Mouse (Mus musculus): Measurements from ENCODE around the gene Aadat. TPM values are rescaled to one million over a fixed set of nuclear protein-coding genes. Genes with fewer than 3 reads are reported as not detected.
"Not testable (repeated sequence)": the region's sequence is repeated elsewhere in the genome, so short reads cannot be mapped to it uniquely, and the experiment has no call there.

Gene Aadat
- polyA plus RNA-seq, 1 experiment from 2014 or later: 0.37 TPM

- CTCF ChIA-PET: no interaction called here
- no peak for DNase-seq (ENCODE audit: low read depth, low spot score)
- no peak for TF ChIP-seq CTCF (IDR thresholded peaks at IDR 0.05)
- POLR2A ChIA-PET: no interaction called here
- in situ Hi-C loops (cut with MboI; ENCODE audit: low pct_unique_long_range_greater_than_20kb): no loop called here
- peaks cover 55% of the 10 kb centered on the region for H3K27me3 ChIP-seq
- no peak for ATAC-seq
These were observed 61.1 kb downstream of the Aadat start for GRCm38 (mm10) chr8:60566783-60567182.

DNA sequence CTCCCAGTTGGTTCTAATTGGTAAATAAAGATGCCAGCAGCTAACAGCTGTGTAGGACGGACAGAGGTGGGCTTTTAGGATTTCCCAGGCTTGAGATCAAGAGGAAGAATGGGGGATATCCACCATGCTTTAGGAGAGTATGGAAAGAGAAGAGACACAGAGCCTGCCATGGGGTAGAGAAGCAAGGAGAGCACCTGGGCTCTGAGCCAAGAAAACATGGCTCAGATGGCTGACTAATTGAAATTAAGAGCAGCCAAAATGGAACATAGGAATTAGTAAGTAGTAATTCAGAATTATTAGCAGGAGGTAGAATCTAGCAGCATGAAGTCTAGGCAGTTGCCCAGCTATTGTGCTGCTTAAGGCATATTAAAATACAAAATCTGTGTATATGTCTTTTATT, 71.5 kb downstream of the Aadat start:
- DNase-seq (ENCODE audit: low read depth, low spot score) (no peak), ATAC-seq (no peak)
- in situ Hi-C loops (cut with MboI; ENCODE audit: low pct_unique_long_range_greater_than_20kb): no loop called here
- POLR2A ChIA-PET: no interaction called here
- H3K27me3 ChIP-seq: peaks cover 14% of the 10 kb centered on the region
- CTCF ChIA-PET: no interaction called here
- no peak for TF ChIP-seq CTCF (IDR thresholded peaks at IDR 0.05)

GRCm38 (mm10) chr8:60583369-60583768, 77.6 kb downstream of the Aadat start:
- POLR2A ChIA-PET: no interaction called here
- ATAC-seq: no peak
- TF ChIP-seq CTCF (IDR thresholded peaks at IDR 0.05): no peak

GRCm38 (mm10) chr8:60591352-60592105, 85.8 kb downstream of the Aadat start:
- CTCF ChIA-PET; POLR2A ChIA-PET; in situ Hi-C loops (cut with MboI; ENCODE audit: low pct_unique_long_range_greater_than_20kb); ATAC-seq; H3K27me3 ChIP-seq; DNase-seq (ENCODE audit: low read depth, low spot score): not testable (repeated sequence)

More at GRCm38 (mm10) chr8:60583369-60583768, 77.6 kb downstream of the Aadat start:
- peaks cover 11% of the 10 kb centered on the region for H3K27me3 ChIP-seq
- CTCF ChIA-PET: interaction anchor here (1.6 kb wide), 1 partner anchor 11 kb away, joined by 3 read pairs; no protein-coding TSS in a partner anchor
- DNase-seq (ENCODE audit: low read depth, low spot score): no peak
- in situ Hi-C loops (cut with MboI; ENCODE audit: low pct_unique_long_range_greater_than_20kb): no loop called here

DNA sequence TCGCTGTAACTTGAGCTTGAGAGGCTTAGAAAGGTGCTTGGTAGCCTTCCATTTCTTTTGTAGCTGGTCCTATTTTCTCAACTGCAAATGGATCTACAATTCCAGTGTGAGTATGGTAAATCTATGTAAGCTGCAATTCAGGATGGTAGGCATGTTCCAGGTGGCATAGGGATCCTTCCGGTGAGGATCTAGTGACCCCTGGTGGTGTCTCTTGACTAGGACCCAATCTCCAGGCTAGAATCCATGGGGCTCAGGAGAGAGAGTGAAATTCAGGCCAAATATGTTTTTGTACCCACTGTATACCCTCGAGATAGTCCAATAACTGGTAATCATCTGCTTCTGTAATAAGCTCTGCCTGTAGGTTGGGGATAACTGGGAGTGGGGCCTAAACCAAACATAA, 89.0 kb downstream of the Aadat start:
- ChIA-PET CTCF (interaction anchor here (1.0 kb wide), 1 partner anchor 12 kb away, joined by 3 read pairs; no protein-coding TSS in a partner anchor), POLR2A (interaction anchor here (0.5 kb wide), 1 partner anchor 398 kb away, joined by 4 read pairs; the partner anchor contains the start of gene Nek1)
- in situ Hi-C loops (cut with MboI; ENCODE audit: low pct_unique_long_range_greater_than_20kb): no loop called here
- ATAC-seq (no peak), DNase-seq (ENCODE audit: low read depth, low spot score) (no peak)
- peak; percentile 66 for TF ChIP-seq CTCF (IDR thresholded peaks at IDR 0.05)
- H3K27me3 ChIP-seq: no peaks in the 10 kb centered on the region

Other genes starting within 250 kb of the Aadat start
- gene Gm10283, start 2.7 kb upstream of the Aadat start, polyA plus RNA-seq (2021): not detected
- gene Mfap3l, start 126.9 kb downstream of the Aadat start, polyA plus RNA-seq (2021): 34.6 TPM